Mouse (Mus musculus) thymus, adult 2 months (tissue): Measurements from ENCODE around the gene Fstl3.
"Not testable (repeated sequence)": the region's sequence is repeated elsewhere in the genome, so short reads cannot be mapped to it uniquely, and the experiment has no call there.

ENCODE experiments used
- CTCF ChIP-seq: fragments of 200-500 bp; IDR thresholded peaks from 2 replicates; pipeline ENCODE4 v1.5.1; 2012; ENCODE audit warnings: mild to moderate bottlenecking, control low read depth, low read length, moderate library complexity, borderline replicate concordance; ENCODE audit not compliant: control insufficient read depth, poor library complexity, insufficient read depth; ENCODE audit errors: extremely low read depth
- POLR2A ChIP-seq: fragments of 200-500 bp; IDR thresholded peaks from 2 replicates; pipeline ENCODE4 v1.6.1; 2012; ENCODE audit warnings: mild to moderate bottlenecking, low read length, control low read depth, moderate library complexity; ENCODE audit not compliant: control insufficient read depth, poor library complexity, insufficient read depth; ENCODE audit errors: extremely low read depth

GRCm38 (mm10) chr10:79759675-79760074 lies 17.4 kb upstream of the Fstl3 start:
- TF ChIP-seq CTCF, POLR2A: not testable (repeated sequence)
